8 mouse cellular contexts compared by ENCODE assay signal in genomic region chr8:71273151-71273510, GRCm38 (mm10). TPM values are rescaled to one million over a fixed set of nuclear protein-coding genes. Genes with fewer than 3 reads are reported as not detected.
A peak's percentile ranks its signal among the peaks of the same experiment; 100 is the strongest.
DNase-seq lines count a peak whose midpoint lies in the region; ATAC-seq lines count a peak whose summit lies in the region.

No protein-coding gene starts in this region.

- H3K4me3 ChIP-seq in hindbrain, embryonic 15.5 days: peak overlapping the region; percentile 68
- H3K4me3 ChIP-seq in megakaryocyte, embryonic 14.5 days (replicated peaks): peak overlapping the region; percentile 99

- WGBS in hindbrain, embryonic 15.5 days: 0% methylated on average over 14 of the region's 14 CpGs

- peak overlapping the region; percentile 88 for H3K4me2 ChIP-seq in hindbrain, embryonic 15.5 days

- H3K9me3 ChIP-seq in hindbrain, embryonic 15.5 days: no peaks in the 10 kb centered on the region
- no peaks in the 10 kb centered on the region for H3K9me3 ChIP-seq in megakaryocyte, embryonic 14.5 days

- DNase-seq in MEL-GATA-1-ER (ENCODE audit: extremely low read depth, low read depth): peak; percentile 49
- peak; percentile 67 for DNase-seq in c-Kit-positive CD71-positive TER-119-positive erythroid progenitor cells, embryonic 14.5 days (ENCODE audit: low spot score)
- peak; percentile 52 to 60 for DNase-seq in frontal cortex, postnatal 36 days (ENCODE audit: low spot score in 2 of 2)
- peak; percentile 35 to 67 for DNase-seq in left cerebral cortex, postnatal 25 days (ENCODE audit: low spot score in 2 of 2)
- DNase-seq in right cerebral cortex, postnatal 10 days (ENCODE audit: low spot score in 2 of 2): peak; percentile 49 to 66
- peak; percentile 51 for DNase-seq in urinary bladder, postnatal 25 days (ENCODE audit: low spot score)

- peak overlapping the region; percentile 78 for H3K27ac ChIP-seq in hindbrain, embryonic 15.5 days (replicated peaks)

- no peaks in the 10 kb centered on the region for H3K27me3 ChIP-seq in hindbrain, embryonic 15.5 days
- H3K27me3 ChIP-seq in megakaryocyte, embryonic 14.5 days (replicated peaks): no peaks in the 10 kb centered on the region

- intact Hi-C loops in left cerebral cortex, postnatal 25 days (cut with DNase I): loop anchor here (2.0 to 5.0 kb wide), 2 partner anchors 94 to 376 kb away; partner anchors contain the start of genes Rpl18a and Use1

- peaks cover 30% of the 10 kb centered on the region for H3K4me1 ChIP-seq in hindbrain, embryonic 15.5 days (replicated peaks)
- peaks cover 69% of the 10 kb centered on the region for H3K4me1 ChIP-seq in megakaryocyte, embryonic 14.5 days

- H3K9ac ChIP-seq in hindbrain, embryonic 15.5 days: peak overlapping the region; percentile 72

- peak; percentile 0; the same call in 1 of the 2 replicates for ATAC-seq in hindbrain, embryonic 15.5 days (ENCODE audit: low FRiP score, low read depth)

- H3K36me3 ChIP-seq in hindbrain, embryonic 15.5 days: no peaks in the 10 kb centered on the region; the same call in 1 of the 2 replicates
- H3K36me3 ChIP-seq in megakaryocyte, embryonic 14.5 days (replicated peaks; ENCODE audit: low read length): peaks cover 56% of the 10 kb centered on the region

RNA-seq across cellular contexts. Expression of gene Haus8, which starts 0.4 kb away (rescaled TPM):
- 62.6 and 64.5 TPM in 2 replicates for polyA plus RNA-seq in hindbrain, embryonic 15.5 days (2015; fragmentation: Nextera tagmentation; extraction: Ambion mirVana)
- total RNA-seq in left cerebral cortex, postnatal 25 days (2021): 10 to 100 TPM; 10.9 to 14.7 TPM
- polyA plus RNA-seq in megakaryocyte, embryonic 14.5 days (2012; ENCODE audit: insufficient read depth, low replicate concordance): 9.3 and 14.0 TPM in 2 replicates

RNA-seq across cellular contexts. Expression of gene Myo9b, which starts 0.6 kb away (rescaled TPM):
- polyA plus RNA-seq in hindbrain, embryonic 15.5 days (2015; fragmentation: Nextera tagmentation; extraction: Ambion mirVana): 17.3 and 17.9 TPM in 2 replicates
- 10 to 100 TPM; 27.7 to 32.4 TPM for total RNA-seq in left cerebral cortex, postnatal 25 days (2021)
- polyA plus RNA-seq in megakaryocyte, embryonic 14.5 days (2012; ENCODE audit: insufficient read depth, low replicate concordance): 63.5 and 70.1 TPM in 2 replicates

Comparison
In these comparisons a context has a peak if more than half of its experiments do, and no peak if none do; other contexts are left out.
1. Peak in every context shown above with its lines: DNase-seq, ATAC-seq, H3K4me3 ChIP-seq and H3K27ac ChIP-seq.